Mouse (Mus musculus): Measurements from ENCODE around the gene Igsf11. TPM values are rescaled to one million over a fixed set of nuclear protein-coding genes. Genes with fewer than 3 reads are reported as not detected.

The Igsf11 gene
- polyA plus RNA-seq, 1 experiment from 2014 or later, result 1.6 TPM

DNA sequence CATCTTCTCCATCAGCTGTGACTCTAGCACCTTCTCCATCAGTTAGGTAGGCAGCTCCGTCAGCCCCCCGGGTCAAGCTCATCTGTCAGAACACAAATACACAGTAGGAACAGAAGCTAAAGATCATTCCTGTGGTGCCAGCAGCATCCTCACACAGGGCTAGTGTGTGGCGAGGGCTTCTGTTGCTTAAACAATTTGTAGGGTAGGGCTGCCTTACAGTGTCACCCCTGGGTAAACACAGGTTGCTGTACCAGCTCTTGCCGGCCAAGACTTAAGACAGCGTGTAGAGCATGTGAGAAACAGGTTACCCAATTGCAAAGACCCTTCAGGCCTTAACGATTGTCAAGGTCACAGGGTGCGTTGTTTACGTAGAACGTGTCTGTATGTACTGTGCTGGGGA is 15.8 kb downstream of the Igsf11 start:
- Histone ChIP-seq H3K9ac (ENCODE audit: low read depth, low read length) (no peak overlapping the region), H3K4me2 (replicated peaks; ENCODE audit: low read depth) (no peak overlapping the region), H3K27me3 (replicated peaks; ENCODE audit: control insufficient read depth, insufficient read depth, low read length) (0 out of 2 replicates have a peak, but pooled peaks cover 2% of the 10 kb centered on the region), H3K9me3 (ENCODE audit: control insufficient read depth) (no peaks in the 10 kb centered on the region), H3K4me1 (replicated peaks; ENCODE audit: control insufficient read depth, insufficient read depth, low read length) (no peaks in the 10 kb centered on the region), H3K4me3 (ENCODE audit: low read depth, low read length) (no peak overlapping the region), H3K27ac (ENCODE audit: low read depth, low read length) (no peak overlapping the region), H3K36me3 (ENCODE audit: control insufficient read depth, insufficient read depth) (no peaks in the 10 kb centered on the region)
- WGBS, result 62% methylated on average over 9 of the region's 9 CpGs
- no peak for ATAC-seq
- no peak for TF ChIP-seq CTCF (IDR thresholded peaks at IDR 0.05; ENCODE audit: low read depth)

- H3K36me3 ChIP-seq (ENCODE audit: control insufficient read depth, insufficient read depth), result no peaks in the 10 kb centered on the region
- no peak overlapping the region for H3K4me3 ChIP-seq (ENCODE audit: low read depth, low read length)
- no peak overlapping the region for H3K27ac ChIP-seq (ENCODE audit: low read depth, low read length)
- no peaks in the 10 kb centered on the region for H3K4me1 ChIP-seq (replicated peaks; ENCODE audit: control insufficient read depth, insufficient read depth, low read length)
- WGBS, result 53% methylated on average over 12 of the region's 12 CpGs
- no peak overlapping the region for H3K9ac ChIP-seq (ENCODE audit: low read depth, low read length)
- no peak for TF ChIP-seq CTCF (IDR thresholded peaks at IDR 0.05; ENCODE audit: low read depth)
- no peak overlapping the region for H3K4me2 ChIP-seq (replicated peaks; ENCODE audit: low read depth)
- H3K27me3 ChIP-seq (replicated peaks; ENCODE audit: control insufficient read depth, insufficient read depth, low read length), result 0 out of 2 replicates have a peak, but pooled peaks cover 2% of the 10 kb centered on the region
- no peaks in the 10 kb centered on the region for H3K9me3 ChIP-seq (ENCODE audit: control insufficient read depth)
- no peak for ATAC-seq
These were observed 17.0 kb downstream of the Igsf11 start for GRCm38 (mm10) chr16:38909506-38909905.

- no peak for TF ChIP-seq CTCF (IDR thresholded peaks at IDR 0.05; ENCODE audit: low read depth)
- Histone ChIP-seq H3K9ac (ENCODE audit: low read depth, low read length) (no peak overlapping the region), H3K4me2 (replicated peaks; ENCODE audit: low read depth) (no peak overlapping the region), H3K27me3 (replicated peaks; ENCODE audit: control insufficient read depth, insufficient read depth, low read length) (0 out of 2 replicates have a peak, but pooled peaks cover 2% of the 10 kb centered on the region), H3K27ac (ENCODE audit: low read depth, low read length) (no peak overlapping the region), H3K9me3 (ENCODE audit: control insufficient read depth) (no peaks in the 10 kb centered on the region), H3K4me3 (ENCODE audit: low read depth, low read length) (no peak overlapping the region), H3K36me3 (ENCODE audit: control insufficient read depth, insufficient read depth) (no peaks in the 10 kb centered on the region), H3K4me1 (replicated peaks; ENCODE audit: control insufficient read depth, insufficient read depth, low read length) (no peaks in the 10 kb centered on the region)
- WGBS, result 52% methylated on average over 8 of the region's 8 CpGs
- no peak for ATAC-seq
These were observed 17.6 kb downstream of the Igsf11 start for GRCm38 (mm10) chr16:38910088-38910487.

DNA sequence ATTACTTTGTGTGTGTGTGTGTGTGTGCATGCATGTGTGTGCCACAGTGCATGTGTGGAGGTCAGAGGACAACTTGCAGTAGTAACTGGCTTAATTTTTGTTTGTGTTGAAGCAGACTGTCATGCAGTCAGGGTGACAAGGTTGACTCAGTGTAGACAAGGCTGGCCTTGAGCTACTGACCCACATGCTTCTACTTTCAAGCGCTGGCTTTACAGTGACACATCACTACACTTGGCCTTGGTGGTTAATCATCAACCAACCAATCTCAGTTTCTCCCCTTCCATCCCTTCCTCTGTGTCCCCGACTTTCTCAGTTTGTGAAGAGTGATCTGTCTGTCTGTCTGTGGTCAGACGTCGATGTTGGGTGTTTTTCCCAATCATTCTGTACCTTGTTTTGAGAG is 23.0 kb downstream of the Igsf11 start:
- Histone ChIP-seq H3K4me2 (replicated peaks; ENCODE audit: low read depth) (no peak overlapping the region), H3K27me3 (replicated peaks; ENCODE audit: control insufficient read depth, insufficient read depth, low read length) (no peaks in the 10 kb centered on the region), H3K36me3 (ENCODE audit: control insufficient read depth, insufficient read depth) (no peaks in the 10 kb centered on the region), H3K27ac (ENCODE audit: low read depth, low read length) (no peak overlapping the region), H3K4me1 (replicated peaks; ENCODE audit: control insufficient read depth, insufficient read depth, low read length) (no peaks in the 10 kb centered on the region), H3K9me3 (ENCODE audit: control insufficient read depth) (no peaks in the 10 kb centered on the region), H3K4me3 (ENCODE audit: low read depth, low read length) (no peak overlapping the region), H3K9ac (ENCODE audit: low read depth, low read length) (no peak overlapping the region)
- ATAC-seq, result no peak
- no peak for TF ChIP-seq CTCF (IDR thresholded peaks at IDR 0.05; ENCODE audit: low read depth)
- 47% methylated on average over 4 of the region's 4 CpGs for WGBS

- H3K9me3 ChIP-seq (ENCODE audit: control insufficient read depth), result no peaks in the 10 kb centered on the region
- no peak overlapping the region for H3K9ac ChIP-seq (ENCODE audit: low read depth, low read length)
- H3K4me1 ChIP-seq (replicated peaks; ENCODE audit: control insufficient read depth, insufficient read depth, low read length), result no peaks in the 10 kb centered on the region
- no peaks in the 10 kb centered on the region for H3K27me3 ChIP-seq (replicated peaks; ENCODE audit: control insufficient read depth, insufficient read depth, low read length)
- no peak overlapping the region for H3K4me3 ChIP-seq (ENCODE audit: low read depth, low read length)
- H3K4me2 ChIP-seq (replicated peaks; ENCODE audit: low read depth), result no peak overlapping the region
- no peak for TF ChIP-seq CTCF (IDR thresholded peaks at IDR 0.05; ENCODE audit: low read depth)
- no peak overlapping the region for H3K27ac ChIP-seq (ENCODE audit: low read depth, low read length)
- no peak for ATAC-seq
- H3K36me3 ChIP-seq (ENCODE audit: control insufficient read depth, insufficient read depth), result no peaks in the 10 kb centered on the region
- 84% methylated on average over 12 of the region's 12 CpGs for WGBS
These were observed 23.7 kb downstream of the Igsf11 start for GRCm38 (mm10) chr16:38916053-38916786.

- H3K9me3 ChIP-seq (ENCODE audit: control insufficient read depth), result no peaks in the 10 kb centered on the region
- H3K4me2 ChIP-seq (replicated peaks; ENCODE audit: low read depth), result no peak overlapping the region
- H3K36me3 ChIP-seq (ENCODE audit: control insufficient read depth, insufficient read depth), result no peaks in the 10 kb centered on the region
- no peak for TF ChIP-seq CTCF (IDR thresholded peaks at IDR 0.05; ENCODE audit: low read depth)
- H3K4me3 ChIP-seq (ENCODE audit: low read depth, low read length), result no peak overlapping the region
- H3K27me3 ChIP-seq (replicated peaks; ENCODE audit: control insufficient read depth, insufficient read depth, low read length), result no peaks in the 10 kb centered on the region
- no peaks in the 10 kb centered on the region for H3K4me1 ChIP-seq (replicated peaks; ENCODE audit: control insufficient read depth, insufficient read depth, low read length)
- no peak for ATAC-seq
- no peak overlapping the region for H3K9ac ChIP-seq (ENCODE audit: low read depth, low read length)
- no peak overlapping the region for H3K27ac ChIP-seq (ENCODE audit: low read depth, low read length)
- WGBS, result 85% methylated on average over 5 of the region's 5 CpGs
These were observed 24.4 kb downstream of the Igsf11 start for GRCm38 (mm10) chr16:38916885-38917284.

All from intestine, postnatal 0 days (tissue).